ENCODE assay signal across 8 mouse cellular contexts in genomic region chr1:167307674-167308073, GRCm38 (mm10). TPM values are rescaled to one million over a fixed set of nuclear protein-coding genes. Genes with fewer than 3 reads are reported as not detected.
DNase-seq lines count a peak whose midpoint lies in the region; ATAC-seq lines count a peak whose summit lies in the region.

No protein-coding gene starts in this region.

- 60% methylated on average over 11 of the region's 11 CpGs for WGBS in heart, embryonic 10.5 days
- 70% methylated on average over 11 of the region's 11 CpGs for WGBS in forebrain, embryonic 10.5 days
- WGBS in liver, embryonic 15.5 days (ENCODE audit: insufficient replicate concordance), result 20% methylated on average over 11 of the region's 11 CpGs

- peak overlapping the region; percentile 99 for H3K27ac ChIP-seq in heart, embryonic 10.5 days
- peak overlapping the region; percentile 98 for H3K27ac ChIP-seq in forebrain, embryonic 10.5 days
- H3K27ac ChIP-seq in liver, embryonic 15.5 days (replicated peaks), result peak overlapping the region; percentile 92

- peak overlapping the region; percentile 88 for H3K4me3 ChIP-seq in heart, embryonic 10.5 days
- H3K4me3 ChIP-seq in forebrain, embryonic 10.5 days, result peak overlapping the region; percentile 83
- H3K4me3 ChIP-seq in liver, embryonic 15.5 days (replicated peaks), result peak overlapping the region; percentile 95

- H3K9me3 ChIP-seq in heart, embryonic 10.5 days, result no peaks in the 10 kb centered on the region
- no peaks in the 10 kb centered on the region for H3K9me3 ChIP-seq in forebrain, embryonic 10.5 days
- H3K9me3 ChIP-seq in liver, embryonic 15.5 days (replicated peaks), result no peaks in the 10 kb centered on the region

- H3K4me2 ChIP-seq in liver, embryonic 15.5 days, result peak overlapping the region; percentile 83

- ATAC-seq in liver, embryonic 15.5 days (ENCODE audit: insufficient read depth), result no peak

- intact Hi-C loops in heart, postnatal 36 days (cut with DNase I), result loop anchor here (2.0 kb wide), 1 partner anchor 23 kb away; the partner anchor contains the start of gene Uck2

- peaks cover 11% of the 10 kb centered on the region for H3K36me3 ChIP-seq in heart, embryonic 10.5 days
- H3K36me3 ChIP-seq in forebrain, embryonic 10.5 days (replicated peaks), result peaks cover 14% of the 10 kb centered on the region
- peaks cover 26% of the 10 kb centered on the region for H3K36me3 ChIP-seq in liver, embryonic 15.5 days (replicated peaks)

- H3K27me3 ChIP-seq in heart, embryonic 10.5 days (ENCODE audit: insufficient read depth, poor library complexity, severe bottlenecking), result no peaks in the 10 kb centered on the region
- H3K27me3 ChIP-seq in forebrain, embryonic 10.5 days (ENCODE audit: poor library complexity, severe bottlenecking), result no peaks in the 10 kb centered on the region
- H3K27me3 ChIP-seq in liver, embryonic 15.5 days, result peaks cover 9% of the 10 kb centered on the region

- DNase-seq in heart, embryonic 10.5 days (ENCODE audit: low spot score), result no peak
- DNase-seq in heart, postnatal 36 days, result no peak
- DNase-seq in CD4-positive helper T cell, adult 2 months (ENCODE audit: low read depth, low spot score), result peak; percentile 22
- no peak for DNase-seq in forebrain, embryonic 10.5 days (ENCODE audit: extremely low spot score, low spot score)
- DNase-seq in ovary, adult 18-20 months (ENCODE audit: low spot score), result no peak
- DNase-seq in right cerebral cortex, postnatal 4 days, result no peak
- no peak for DNase-seq in lung, postnatal 10 days

- peaks cover 7% of the 10 kb centered on the region; the same call in 1 of the 2 replicates for H3K4me1 ChIP-seq in heart, embryonic 10.5 days
- peaks cover 24% of the 10 kb centered on the region for H3K4me1 ChIP-seq in forebrain, embryonic 10.5 days
- peaks cover 45% of the 10 kb centered on the region for H3K4me1 ChIP-seq in liver, embryonic 15.5 days (replicated peaks)

- H3K9ac ChIP-seq in liver, embryonic 15.5 days, result peak overlapping the region; percentile 98

RNA-seq across cellular contexts. Expression of gene Tmco1, which starts 0.5 kb away (rescaled TPM):
- polyA plus RNA-seq in heart, embryonic 10.5 days (2016; fragmentation: Nextera tagmentation; extraction: Ambion mirVana), result 79.1 and 88.0 TPM in 2 replicates
- total RNA-seq in heart, postnatal 36 days (2021), result 10 to 100 TPM; 87.5 to 93.7 TPM
- 73.4 and 77.1 TPM in 2 replicates for polyA plus RNA-seq in forebrain, embryonic 10.5 days (2016; fragmentation: Nextera tagmentation; extraction: Ambion mirVana)
- 55.0 and 55.3 TPM in 2 replicates for polyA plus RNA-seq in liver, embryonic 15.5 days (2015; fragmentation: Nextera tagmentation; extraction: Ambion mirVana)

RNA-seq across cellular contexts. Expression of gene Uck2, which starts 22.6 kb away (rescaled TPM):
- polyA plus RNA-seq in heart, embryonic 10.5 days (2016; fragmentation: Nextera tagmentation; extraction: Ambion mirVana), result 80.6 and 114 TPM in 2 replicates
- total RNA-seq in heart, postnatal 36 days (2021), result 10 to 100 TPM; 52.8 to 54.2 TPM
- polyA plus RNA-seq in forebrain, embryonic 10.5 days (2016; fragmentation: Nextera tagmentation; extraction: Ambion mirVana), result 135 TPM in 2 replicates
- polyA plus RNA-seq in liver, embryonic 15.5 days (2015; fragmentation: Nextera tagmentation; extraction: Ambion mirVana), result 30.9 and 36.0 TPM in 2 replicates

RNA-seq across cellular contexts. Expression of gene Aldh9a1, which starts 42.1 kb away (rescaled TPM):
- polyA plus RNA-seq in heart, embryonic 10.5 days (2016; fragmentation: Nextera tagmentation; extraction: Ambion mirVana), result 44.4 and 59.4 TPM in 2 replicates
- 10 to 100 TPM; 22.9 to 24.4 TPM for total RNA-seq in heart, postnatal 36 days (2021)
- 52.5 and 53.6 TPM in 2 replicates for polyA plus RNA-seq in forebrain, embryonic 10.5 days (2016; fragmentation: Nextera tagmentation; extraction: Ambion mirVana)
- 72.7 and 75.1 TPM in 2 replicates for polyA plus RNA-seq in liver, embryonic 15.5 days (2015; fragmentation: Nextera tagmentation; extraction: Ambion mirVana)
